Mouse (Mus musculus) erythroblast, embryonic 14.5 days (primary cell): ENCODE data around the gene Ccer1. TPM values are rescaled to one million over a fixed set of nuclear protein-coding genes. Genes with fewer than 3 reads are reported as not detected.

Experiments
- H3K27me3 ChIP-seq: 2 replicates; pipeline ENCODE4 v1.6.1; 2012; ENCODE audit warnings: inconsistent platforms; ENCODE audit not compliant: control insufficient read depth
- H3K36me3 ChIP-seq: 2 replicates; pipeline ENCODE4 v1.6.1; 2012; ENCODE audit warnings: mild to moderate bottlenecking, inconsistent platforms; ENCODE audit not compliant: control insufficient read depth
- H3K4me1 ChIP-seq: 2 replicates; pipeline ENCODE4 v1.6.1; 2012; ENCODE audit warnings: inconsistent platforms; ENCODE audit not compliant: control insufficient read depth
- H3K4me3 ChIP-seq: replicated peaks from 2 replicates; pipeline ENCODE3; 2012; ENCODE audit warnings: moderate library complexity, mild to moderate bottlenecking, inconsistent platforms
- H3K9me3 ChIP-seq: 2 replicates; pipeline ENCODE4 v1.6.1; 2012; ENCODE audit warnings: low read length, inconsistent platforms, mixed read lengths; ENCODE audit not compliant: control insufficient read depth
- GATA1 ChIP-seq: IDR thresholded peaks from 2 replicates; pipeline ENCODE4 v1.6.1; 2012; ENCODE audit warnings: low read length, inconsistent platforms, mixed read lengths
- TAL1 ChIP-seq: IDR thresholded peaks from 3 replicates; pipeline ENCODE4 v1.6.1; 2012; ENCODE audit warnings: low read length, inconsistent platforms, mixed read lengths
- polyA plus RNA-seq: library from polyadenylated mRNA; stranded (reverse); fragments of >175 nt; gene quantifications from 2 replicates; pipeline ENCODE4 v1.2.3, GENCODE M21; 2012

Gene Ccer1
- polyA plus RNA-seq = not detected in 2 replicates

DNA sequence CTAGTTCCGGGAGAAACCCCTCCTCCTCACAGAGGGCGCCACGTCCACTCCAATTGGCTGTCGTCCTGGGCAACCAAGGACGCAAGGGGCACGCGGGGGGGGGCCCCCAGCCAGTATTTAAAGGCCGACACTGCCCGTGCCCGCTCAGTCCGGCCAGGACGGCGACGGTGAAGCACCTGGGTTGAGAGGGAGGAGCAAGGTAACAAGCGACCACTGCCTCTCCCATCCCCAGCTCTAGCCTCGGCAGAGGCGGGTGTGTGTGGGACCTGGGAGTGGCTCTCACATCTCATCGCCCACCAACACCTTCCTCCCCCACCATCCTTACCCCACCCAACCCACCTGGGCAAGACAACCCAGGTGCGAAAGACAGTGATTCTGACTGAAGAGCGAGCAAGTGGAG, at the start of gene Ccer1:
Gene Ccer1, plus strand, starts transcription at position 147 of the 400 bp plus-strand sequence.
- peaks cover 18% of the 10 kb centered on the region for H3K9me3 ChIP-seq
- no peaks in the 10 kb centered on the region for H3K4me1 ChIP-seq
- H3K27me3 ChIP-seq = no peaks in the 10 kb centered on the region
- no peaks in the 10 kb centered on the region for H3K36me3 ChIP-seq
- TF ChIP-seq TAL1 (no peak), GATA1 (no peak)
- H3K4me3 ChIP-seq = no peak within 1 kb of the TSS

DNA sequence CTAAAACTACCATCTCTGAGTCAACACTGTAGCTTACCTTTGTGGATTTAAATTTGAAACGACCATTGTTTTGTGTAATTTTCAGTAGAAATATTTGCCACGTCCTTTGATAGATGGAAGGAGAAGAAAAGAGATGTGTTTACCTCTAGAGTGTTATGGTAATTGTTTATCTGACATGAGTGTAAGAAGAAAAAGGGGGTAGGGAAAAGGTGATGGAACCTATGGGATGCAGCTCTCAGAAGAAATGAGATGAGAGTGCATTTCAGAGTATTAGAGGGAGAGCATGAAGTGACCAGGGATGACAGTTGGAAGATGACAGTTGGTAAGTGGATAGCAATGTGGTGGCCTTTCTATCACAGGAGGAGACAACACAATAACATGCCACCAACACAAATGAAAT, 49.1 kb upstream of the Ccer1 start, which contains the start of gene Epyc:
Gene Epyc, plus strand, starts transcription at position 301 of the 400 bp plus-strand sequence.
- TF ChIP-seq GATA1 = no peak
- TF ChIP-seq TAL1 = no peak

DNA sequence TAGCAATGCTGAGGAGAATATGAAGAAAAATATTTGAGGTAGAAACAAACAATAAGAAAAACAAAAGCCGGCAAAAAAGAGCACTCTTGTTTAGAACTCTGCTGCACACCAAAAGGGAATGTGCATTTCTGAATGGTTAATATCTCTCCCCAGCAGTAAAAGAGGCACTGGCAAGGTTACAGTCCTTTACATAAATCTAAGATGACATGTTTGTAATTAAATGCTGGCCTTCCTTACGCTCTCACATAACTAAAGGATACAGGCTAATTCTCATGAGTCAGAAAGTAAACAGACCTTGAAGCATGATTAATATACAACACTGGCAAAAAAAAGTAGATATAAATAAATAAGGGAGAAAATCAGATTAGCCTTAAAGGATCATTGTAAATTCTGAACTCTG, 42.5 kb upstream of the Ccer1 start:
- no peak overlapping the region for H3K4me3 ChIP-seq
- TF ChIP-seq GATA1 (no peak), TAL1 (no peak)
- H3K36me3 ChIP-seq = no peaks in the 10 kb centered on the region
- H3K9me3 ChIP-seq = no peaks in the 10 kb centered on the region
- H3K27me3 ChIP-seq = no peaks in the 10 kb centered on the region
- no peaks in the 10 kb centered on the region for H3K4me1 ChIP-seq

More for the DNA sequence above, 49.1 kb upstream of the Ccer1 start, which contains the start of gene Epyc:
- Histone ChIP-seq H3K36me3 (no peaks in the 10 kb centered on the region), H3K27me3 (no peaks in the 10 kb centered on the region), H3K9me3 (0 out of 2 replicates have a peak, but pooled peaks cover 2% of the 10 kb centered on the region), H3K4me1 (no peaks in the 10 kb centered on the region), H3K4me3 (no peak within 1 kb of the TSS)

DNA sequence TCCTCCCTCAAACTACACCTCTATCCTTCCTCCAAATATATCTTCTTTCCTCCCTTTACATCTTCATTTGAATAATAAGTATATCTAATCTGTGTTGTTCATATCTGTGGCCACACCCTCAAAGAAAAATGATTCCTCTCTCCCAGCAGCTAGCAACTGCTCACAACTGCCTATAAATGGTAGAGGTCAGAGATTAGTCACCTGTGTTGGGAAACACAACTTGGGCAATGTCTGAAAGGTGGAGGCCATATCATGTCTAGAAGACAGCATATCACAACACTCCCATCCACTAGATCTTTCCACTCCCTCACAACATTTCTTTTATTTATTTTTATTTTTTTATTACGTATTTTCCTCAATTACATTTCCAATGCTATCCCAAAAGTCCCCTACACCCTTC, 33.4 kb upstream of the Ccer1 start:
- Histone ChIP-seq H3K27me3 (no peaks in the 10 kb centered on the region), H3K4me1 (no peaks in the 10 kb centered on the region), H3K9me3 (no peaks in the 10 kb centered on the region), H3K36me3 (no peaks in the 10 kb centered on the region), H3K4me3 (no peak overlapping the region)
- TF ChIP-seq TAL1 (no peak), GATA1 (no peak)

- Histone ChIP-seq H3K4me3 (no peak overlapping the region), H3K36me3 (no peaks in the 10 kb centered on the region), H3K4me1 (no peaks in the 10 kb centered on the region), H3K9me3 (peaks cover 3% of the 10 kb centered on the region; the same call in 1 of the 2 replicates), H3K27me3 (no peaks in the 10 kb centered on the region)
- no peak for TF ChIP-seq GATA1
- no peak for TF ChIP-seq TAL1
These were observed 24.2 kb upstream of the Ccer1 start for GRCm38 (mm10) chr10:97668656-97669055.

GRCm38 (mm10) chr10:97670202-97670601, 22.7 kb upstream of the Ccer1 start:
- no peak for TF ChIP-seq TAL1
- no peak for TF ChIP-seq GATA1
- H3K36me3 ChIP-seq = no peaks in the 10 kb centered on the region
- H3K27me3 ChIP-seq = no peaks in the 10 kb centered on the region
- no peak overlapping the region for H3K4me3 ChIP-seq
- H3K9me3 ChIP-seq = peaks cover 3% of the 10 kb centered on the region; the same call in 1 of the 2 replicates
- H3K4me1 ChIP-seq = no peaks in the 10 kb centered on the region

DNA sequence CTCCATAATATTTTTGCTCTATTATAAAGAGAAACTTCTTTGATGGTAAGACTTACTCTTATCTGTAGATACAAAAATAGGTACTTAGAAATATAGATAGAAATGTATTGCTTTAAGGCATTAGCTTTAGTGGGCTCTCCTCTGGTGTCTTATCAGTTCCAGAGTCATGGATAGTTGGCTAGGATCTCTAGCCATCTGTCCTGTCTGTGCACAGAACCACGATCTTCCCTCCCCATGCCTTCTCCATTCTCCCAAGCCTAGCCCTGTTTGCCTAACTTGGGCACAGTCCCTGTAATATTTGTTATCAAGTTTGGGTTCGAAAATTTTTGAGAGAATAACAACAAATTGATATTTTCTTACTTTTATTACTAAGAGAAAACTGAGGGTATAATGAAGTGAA, 19.6 kb upstream of the Ccer1 start:
- Histone ChIP-seq H3K36me3 (no peaks in the 10 kb centered on the region), H3K4me1 (no peaks in the 10 kb centered on the region), H3K27me3 (no peaks in the 10 kb centered on the region), H3K4me3 (no peak overlapping the region), H3K9me3 (no peaks in the 10 kb centered on the region)
- TF ChIP-seq GATA1 (no peak), TAL1 (no peak)

DNA sequence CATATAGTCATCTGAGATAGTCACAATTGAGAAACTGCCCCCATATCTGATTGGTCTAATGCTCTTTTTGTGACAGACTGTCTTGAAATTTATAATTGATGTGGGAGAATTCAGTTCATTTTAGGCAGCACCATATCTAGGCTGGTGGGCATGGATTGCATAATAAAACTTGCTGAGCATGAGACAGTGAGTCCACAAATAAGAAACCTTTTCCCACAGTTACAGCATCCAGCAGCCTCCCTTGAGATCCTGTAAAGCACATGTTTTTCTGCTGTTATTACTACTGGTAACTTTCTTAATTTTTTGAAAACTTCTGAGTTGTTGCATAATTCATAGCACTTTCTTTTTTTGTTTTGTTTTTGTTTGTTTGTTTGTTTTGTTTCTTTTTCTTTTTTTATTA, 9.9 kb upstream of the Ccer1 start:
- no peaks in the 10 kb centered on the region for H3K27me3 ChIP-seq
- no peaks in the 10 kb centered on the region for H3K9me3 ChIP-seq
- no peak overlapping the region for H3K4me3 ChIP-seq
- H3K4me1 ChIP-seq = no peaks in the 10 kb centered on the region
- H3K36me3 ChIP-seq = no peaks in the 10 kb centered on the region
- TF ChIP-seq GATA1 (no peak), TAL1 (no peak)

DNA sequence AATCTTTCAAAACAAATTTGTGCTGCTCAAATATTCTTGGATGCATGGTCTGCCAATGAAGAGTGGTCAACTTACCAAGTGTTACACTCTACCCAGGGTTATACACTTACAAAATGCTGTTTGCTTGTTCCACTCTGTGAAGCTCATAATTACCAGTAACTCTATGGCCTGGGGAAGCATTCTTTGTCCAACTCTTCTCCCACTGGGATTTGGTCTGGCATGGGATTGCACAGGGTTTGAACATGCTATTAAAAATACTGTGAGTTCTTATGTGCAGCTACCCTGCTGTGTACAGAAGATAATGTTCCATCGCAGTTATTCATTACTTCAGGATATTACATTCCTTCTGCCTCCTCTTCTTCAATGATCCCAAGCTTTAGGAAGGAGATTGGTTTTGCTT, 5.7 kb upstream of the Ccer1 start:
- Histone ChIP-seq H3K4me1 (no peaks in the 10 kb centered on the region), H3K9me3 (no peaks in the 10 kb centered on the region), H3K36me3 (no peaks in the 10 kb centered on the region), H3K4me3 (no peak overlapping the region), H3K27me3 (no peaks in the 10 kb centered on the region)
- no peak for TF ChIP-seq TAL1
- TF ChIP-seq GATA1 = no peak

DNA sequence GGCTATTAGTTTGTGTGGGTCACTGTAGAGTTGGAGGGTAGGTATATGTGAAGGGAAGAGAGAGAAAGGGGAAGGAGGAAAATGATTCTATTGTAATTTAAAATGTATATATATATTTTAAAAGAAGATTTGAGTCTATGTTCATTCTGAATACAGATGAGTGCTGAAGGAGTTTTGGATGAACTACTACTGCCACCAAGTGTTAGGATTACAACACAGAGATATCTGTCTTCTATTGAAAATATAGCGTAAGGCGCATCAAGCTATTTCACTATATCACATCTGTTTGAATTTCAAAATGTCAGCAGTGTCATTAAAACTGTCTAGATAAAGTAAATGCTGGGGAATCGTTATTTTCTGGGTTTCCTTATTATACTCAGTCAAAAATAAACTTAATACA, 3.4 kb upstream of the Ccer1 start:
- H3K4me1 ChIP-seq = no peaks in the 10 kb centered on the region
- TF ChIP-seq GATA1 (no peak), TAL1 (no peak)
- H3K9me3 ChIP-seq = peaks cover 16% of the 10 kb centered on the region
- H3K36me3 ChIP-seq = no peaks in the 10 kb centered on the region
- H3K27me3 ChIP-seq = no peaks in the 10 kb centered on the region
- no peak overlapping the region for H3K4me3 ChIP-seq
